Mouse (Mus musculus): ENCODE data around the gene Glmp. TPM values are rescaled to one million over a fixed set of nuclear protein-coding genes. Genes with fewer than 3 reads are reported as not detected.
"Not testable (repeated sequence)": the region's sequence is repeated elsewhere in the genome, so short reads cannot be mapped to it uniquely, and the experiment has no call there.

Glmp gene
- polyA plus RNA-seq, 1 experiment = 22.5 TPM

GRCm38 (mm10) chr3:88365705-88366361 is 41.0 kb downstream of the Glmp start:
- H3K4me3 ChIP-seq (ENCODE audit: control insufficient read depth, low read depth, low read length) = peak overlapping the region; percentile 10
- peaks cover 16% of the 10 kb centered on the region for H3K4me1 ChIP-seq (ENCODE audit: control insufficient read depth, insufficient read depth, low read length)
- TF ChIP-seq CTCF (IDR thresholded peaks at IDR 0.05; ENCODE audit: control insufficient read depth, insufficient read depth, insufficient replicate concordance, low read depth, low read length) (no peak), POLR2A (IDR thresholded peaks at IDR 0.05; ENCODE audit: control insufficient read depth, low read depth, low read length) (no peak)
- no peak overlapping the region for H3K27ac ChIP-seq (ENCODE audit: control insufficient read depth, insufficient read depth, low read depth, low read length)
- no peaks in the 10 kb centered on the region for H3K27me3 ChIP-seq (ENCODE audit: control insufficient read depth, insufficient read depth, low read length)
- H3K36me3 ChIP-seq (ENCODE audit: control insufficient read depth, insufficient read depth, low read length) = no peaks in the 10 kb centered on the region

- H3K27me3 ChIP-seq (ENCODE audit: control insufficient read depth, insufficient read depth, low read length); H3K4me3 ChIP-seq (ENCODE audit: control insufficient read depth, low read depth, low read length); H3K36me3 ChIP-seq (ENCODE audit: control insufficient read depth, insufficient read depth, low read length); H3K27ac ChIP-seq (ENCODE audit: control insufficient read depth, insufficient read depth, low read depth, low read length): not testable (repeated sequence)
- H3K4me1 ChIP-seq (ENCODE audit: control insufficient read depth, insufficient read depth, low read length) = peaks cover 16% of the 10 kb centered on the region
These were observed 42.1 kb downstream of the Glmp start for GRCm38 (mm10) chr3:88366830-88367428.

GRCm38 (mm10) chr3:88367517-88367916 is 42.7 kb downstream of the Glmp start:
- H3K27ac ChIP-seq (ENCODE audit: control insufficient read depth, insufficient read depth, low read depth, low read length); H3K36me3 ChIP-seq (ENCODE audit: control insufficient read depth, insufficient read depth, low read length); H3K4me3 ChIP-seq (ENCODE audit: control insufficient read depth, low read depth, low read length); H3K27me3 ChIP-seq (ENCODE audit: control insufficient read depth, insufficient read depth, low read length): not testable (repeated sequence)
- H3K4me1 ChIP-seq (ENCODE audit: control insufficient read depth, insufficient read depth, low read length) = peaks cover 16% of the 10 kb centered on the region

GRCm38 (mm10) chr3:88368511-88368910 is 43.7 kb downstream of the Glmp start:
- H3K4me1 ChIP-seq (ENCODE audit: control insufficient read depth, insufficient read depth, low read length) = peaks cover 16% of the 10 kb centered on the region
- H3K4me3 ChIP-seq (ENCODE audit: control insufficient read depth, low read depth, low read length); H3K27ac ChIP-seq (ENCODE audit: control insufficient read depth, insufficient read depth, low read depth, low read length); H3K36me3 ChIP-seq (ENCODE audit: control insufficient read depth, insufficient read depth, low read length); H3K27me3 ChIP-seq (ENCODE audit: control insufficient read depth, insufficient read depth, low read length): not testable (repeated sequence)

- not testable (repeated sequence) for H3K4me1 ChIP-seq (ENCODE audit: control insufficient read depth, insufficient read depth, low read length); H3K27me3 ChIP-seq (ENCODE audit: control insufficient read depth, insufficient read depth, low read length); H3K27ac ChIP-seq (ENCODE audit: control insufficient read depth, insufficient read depth, low read depth, low read length); H3K4me3 ChIP-seq (ENCODE audit: control insufficient read depth, low read depth, low read length); H3K36me3 ChIP-seq (ENCODE audit: control insufficient read depth, insufficient read depth, low read length)
These were observed 47.8 kb downstream of the Glmp start, which contains the start of gene Bglap3 for GRCm38 (mm10) chr3:88372643-88373042. Gene Bglap3, minus strand, starts transcription at chr3:88372743.

- H3K36me3 ChIP-seq (ENCODE audit: control insufficient read depth, insufficient read depth, low read length); H3K4me1 ChIP-seq (ENCODE audit: control insufficient read depth, insufficient read depth, low read length); H3K4me3 ChIP-seq (ENCODE audit: control insufficient read depth, low read depth, low read length); H3K27ac ChIP-seq (ENCODE audit: control insufficient read depth, insufficient read depth, low read depth, low read length); H3K27me3 ChIP-seq (ENCODE audit: control insufficient read depth, insufficient read depth, low read length): not testable (repeated sequence)
These were observed 51.2 kb downstream of the Glmp start for GRCm38 (mm10) chr3:88375750-88376626.

- not testable (repeated sequence) for H3K27me3 ChIP-seq (ENCODE audit: control insufficient read depth, insufficient read depth, low read length); H3K4me3 ChIP-seq (ENCODE audit: control insufficient read depth, low read depth, low read length); H3K27ac ChIP-seq (ENCODE audit: control insufficient read depth, insufficient read depth, low read depth, low read length); H3K36me3 ChIP-seq (ENCODE audit: control insufficient read depth, insufficient read depth, low read length); H3K4me1 ChIP-seq (ENCODE audit: control insufficient read depth, insufficient read depth, low read length)
These were observed 51.8 kb downstream of the Glmp start for GRCm38 (mm10) chr3:88376644-88377043.

GRCm38 (mm10) chr3:88378599-88378998 is 53.8 kb downstream of the Glmp start, which contains the start of gene Bglap2:
Gene Bglap2, minus strand, starts transcription at chr3:88378699.
- not testable (repeated sequence) for H3K27me3 ChIP-seq (ENCODE audit: control insufficient read depth, insufficient read depth, low read length); H3K4me1 ChIP-seq (ENCODE audit: control insufficient read depth, insufficient read depth, low read length); H3K36me3 ChIP-seq (ENCODE audit: control insufficient read depth, insufficient read depth, low read length); H3K27ac ChIP-seq (ENCODE audit: control insufficient read depth, insufficient read depth, low read depth, low read length); H3K4me3 ChIP-seq (ENCODE audit: control insufficient read depth, low read depth, low read length)

Other genes with a start within 250 kb of the Glmp start
- gene Ttc24, start 246.7 kb upstream of the Glmp start, polyA plus RNA-seq (2012; rRNA removed) = 176 and 193 TPM in 2 replicates
- 3.8 and 4.9 TPM in 2 replicates for gene Iqgap3, start 243.1 kb upstream of the Glmp start, polyA plus RNA-seq (2012; rRNA removed)
- 16.0 and 17.6 TPM in 2 replicates for gene Mef2d, start 182.7 kb upstream of the Glmp start, polyA plus RNA-seq (2012; rRNA removed)
- 3.3 and 3.9 TPM in 2 replicates for gene Rhbg, start 70.3 kb upstream of the Glmp start, polyA plus RNA-seq (2012; rRNA removed)
- 2.2 and 2.8 TPM in 2 replicates for gene Gm38392, start 37.8 kb upstream of the Glmp start, polyA plus RNA-seq (2012; rRNA removed)
- 654 and 688 TPM in 2 replicates for gene Tsacc, start 28.0 kb upstream of the Glmp start, polyA plus RNA-seq (2012; rRNA removed)
- 342 and 349 TPM in 2 replicates for gene Cct3, start 27.9 kb upstream of the Glmp start, polyA plus RNA-seq (2012; rRNA removed)
- 9.5 TPM in 2 replicates for gene Tmem79, start 11.1 kb downstream of the Glmp start, polyA plus RNA-seq (2012; rRNA removed)
- gene Smg5, start 11.2 kb downstream of the Glmp start, polyA plus RNA-seq (2012; rRNA removed) = 105 and 112 TPM in 2 replicates
- gene Paqr6, start 39.6 kb downstream of the Glmp start, polyA plus RNA-seq (2012; rRNA removed) = 6.2 and 6.4 TPM in 2 replicates
- 1.7 TPM in 1 of 2 replicates, not detected in the other for gene Bglap3, start 47.7 kb downstream of the Glmp start, polyA plus RNA-seq (2012; rRNA removed)
- gene Bglap2, start 53.7 kb downstream of the Glmp start, polyA plus RNA-seq (2012; rRNA removed) = 0.31 and 0.42 TPM in 2 replicates
- not detected in 2 replicates for gene Bglap, start 59.4 kb downstream of the Glmp start, polyA plus RNA-seq (2012; rRNA removed)
- 27.5 and 27.9 TPM in 2 replicates for gene Pmf1, start 85.3 kb downstream of the Glmp start, polyA plus RNA-seq (2012; rRNA removed)
- gene Slc25a44, start 100.1 kb downstream of the Glmp start, polyA plus RNA-seq (2012; rRNA removed) = 12.2 and 12.7 TPM in 2 replicates
- 58.9 and 66.2 TPM in 2 replicates for gene Sema4a, start 136.2 kb downstream of the Glmp start, polyA plus RNA-seq (2012; rRNA removed)
- 14.4 and 16.7 TPM in 2 replicates for gene Lmna, start 184.9 kb downstream of the Glmp start, polyA plus RNA-seq (2012; rRNA removed)
- gene Mex3a, start 207.4 kb downstream of the Glmp start, polyA plus RNA-seq (2012; rRNA removed) = 1.4 and 1.5 TPM in 2 replicates
- gene Rab25, start 223.3 kb downstream of the Glmp start, polyA plus RNA-seq (2012; rRNA removed) = 0.10 and 1.9 TPM in 2 replicates
- gene Lamtor2, start 228.1 kb downstream of the Glmp start, polyA plus RNA-seq (2012; rRNA removed) = 46.9 and 53.9 TPM in 2 replicates
- 51.4 and 55.3 TPM in 2 replicates for gene Ubqln4, start 228.7 kb downstream of the Glmp start, polyA plus RNA-seq (2012; rRNA removed)

Data from testis, adult 2 months (tissue).